Mouse (Mus musculus): ENCODE results near the gene Podxl. TPM values are rescaled to one million over a fixed set of nuclear protein-coding genes. Genes with fewer than 3 reads are reported as not detected.
A peak's percentile ranks its signal among the peaks of the same experiment; 100 is the strongest.

Gene Podxl
- polyA plus RNA-seq, 1 experiment from 2014 or later: 18.5 TPM

DNA sequence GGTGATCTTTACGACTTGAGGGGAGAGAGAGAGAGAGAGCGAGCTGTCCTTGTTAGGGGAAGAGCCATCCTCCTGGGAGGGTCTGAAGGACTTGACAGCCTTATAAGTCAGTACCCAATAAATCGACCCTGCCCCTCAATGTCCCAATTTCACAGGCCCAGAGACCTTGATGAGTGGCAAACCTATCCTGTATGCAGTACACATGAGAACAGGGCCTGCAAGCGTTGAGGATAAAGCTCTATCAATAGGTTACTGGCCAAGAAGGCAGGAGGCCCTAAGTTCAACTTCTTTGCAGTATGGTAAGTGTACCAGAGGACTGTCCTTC lies 33.3 kb upstream of the Podxl start:
- peak overlapping the region; percentile 20; the same call in 1 of the 2 replicates for H3K4me2 ChIP-seq (ENCODE audit: low read depth, low read length)
- 0 out of 2 replicates have a peak, but pooled peaks cover 3% of the 10 kb centered on the region for H3K9me3 ChIP-seq (replicated peaks; ENCODE audit: control insufficient read depth, low read length)
- peaks cover 24% of the 10 kb centered on the region for H3K4me1 ChIP-seq (ENCODE audit: control insufficient read depth, insufficient read depth, low read length)
- H3K27ac ChIP-seq (ENCODE audit: low read length): peak overlapping the region; percentile 65
- no peaks in the 10 kb centered on the region for H3K27me3 ChIP-seq (ENCODE audit: control insufficient read depth, insufficient read depth, low read length)
- no peaks in the 10 kb centered on the region for H3K36me3 ChIP-seq (ENCODE audit: control insufficient read depth, insufficient read depth, low read length)
- no peak overlapping the region for H3K4me3 ChIP-seq (replicated peaks; ENCODE audit: low read length)
- 32% methylated on average over 4 of the region's 4 CpGs for whole genome bisulfite sequencing
- no peak for ATAC-seq (ENCODE audit: insufficient read depth, low FRiP score)
- 0 out of 2 replicates have a peak overlapping the region, but pooled peaks have one; percentile 12 for H3K9ac ChIP-seq (ENCODE audit: low read length)

GRCm38 (mm10) chr6:31596346-31597135 lies 32.8 kb upstream of the Podxl start:
- Histone ChIP-seq H3K36me3 (ENCODE audit: control insufficient read depth, insufficient read depth, low read length) (no peaks in the 10 kb centered on the region), H3K4me1 (ENCODE audit: control insufficient read depth, insufficient read depth, low read length) (peaks cover 24% of the 10 kb centered on the region), H3K27me3 (ENCODE audit: control insufficient read depth, insufficient read depth, low read length) (no peaks in the 10 kb centered on the region), H3K27ac (ENCODE audit: low read length) (peak overlapping the region; percentile 65), H3K4me2 (ENCODE audit: low read depth, low read length) (peak overlapping the region; percentile 20; the same call in 1 of the 2 replicates), H3K9ac (ENCODE audit: low read length) (0 out of 2 replicates have a peak overlapping the region, but pooled peaks have one; percentile 12), H3K9me3 (replicated peaks; ENCODE audit: control insufficient read depth, low read length) (0 out of 2 replicates have a peak, but pooled peaks cover 3% of the 10 kb centered on the region), H3K4me3 (replicated peaks; ENCODE audit: low read length) (no peak overlapping the region)
- peak; percentile 71 for ATAC-seq (ENCODE audit: insufficient read depth, low FRiP score)
- WGBS: 20% methylated on average over 20 of the region's 20 CpGs

DNA sequence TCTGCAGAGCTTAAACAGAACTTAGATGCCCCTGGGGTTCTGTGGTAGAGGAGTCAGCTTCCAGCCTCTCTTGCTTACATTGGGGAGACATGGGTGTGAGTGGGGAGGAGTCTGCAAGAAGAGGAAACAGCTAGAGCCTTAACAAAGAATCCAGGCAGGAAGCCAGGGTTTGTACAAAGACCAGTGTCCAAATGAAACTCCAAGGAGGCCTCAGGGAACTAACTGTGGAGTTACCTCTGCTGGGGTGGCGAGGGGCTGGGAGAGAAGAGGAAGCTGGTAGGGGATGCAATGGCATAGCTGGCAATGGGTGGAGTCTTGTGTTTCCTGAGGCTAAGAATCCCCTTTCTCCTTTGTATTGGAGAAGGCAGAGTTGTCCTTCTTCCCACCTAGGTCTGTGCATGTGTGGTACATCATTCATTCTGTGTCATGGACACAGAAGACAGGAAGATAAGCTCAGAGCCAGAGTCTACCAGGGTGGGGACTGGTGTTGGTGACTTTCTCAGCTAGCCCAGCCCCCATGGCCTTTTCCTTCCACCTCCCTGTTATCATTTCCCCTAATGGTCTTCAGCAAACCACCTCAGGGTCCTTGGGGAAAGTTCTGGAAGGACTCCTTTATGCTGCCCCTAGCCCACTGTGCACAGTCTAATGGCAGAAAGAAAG lies 28.9 kb upstream of the Podxl start:
- H3K27ac ChIP-seq (ENCODE audit: low read length): peak overlapping the region; percentile 41
- ATAC-seq (ENCODE audit: insufficient read depth, low FRiP score): peak; percentile 33

DNA sequence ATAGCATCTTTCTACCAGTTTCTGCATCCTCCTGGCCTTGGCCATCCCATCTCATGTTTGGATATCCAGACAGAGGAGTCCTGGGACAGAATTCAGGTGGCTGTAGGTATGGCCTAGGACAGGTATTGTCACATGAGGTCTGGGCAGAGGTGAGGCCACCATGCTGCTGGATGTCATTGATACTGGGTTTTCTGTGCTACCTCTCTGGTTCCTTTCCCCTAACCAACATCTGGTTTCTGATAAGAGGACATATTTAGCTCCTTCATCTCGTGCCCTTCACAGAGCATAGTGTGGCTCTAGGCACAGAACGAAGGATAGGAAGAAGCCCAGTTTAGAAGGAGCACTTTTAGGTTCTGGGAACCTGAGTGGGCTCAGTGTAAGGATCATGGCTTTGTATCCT lies 28.3 kb upstream of the Podxl start:
- H3K4me3 ChIP-seq (replicated peaks; ENCODE audit: low read length): no peak overlapping the region
- no peak for ATAC-seq (ENCODE audit: insufficient read depth, low FRiP score)
- no peak overlapping the region for H3K9ac ChIP-seq (ENCODE audit: low read length)
- H3K27me3 ChIP-seq (ENCODE audit: control insufficient read depth, insufficient read depth, low read length): no peaks in the 10 kb centered on the region
- no peaks in the 10 kb centered on the region for H3K9me3 ChIP-seq (replicated peaks; ENCODE audit: control insufficient read depth, low read length)
- 78% methylated on average over 2 of the region's 2 CpGs for WGBS
- no peaks in the 10 kb centered on the region for H3K36me3 ChIP-seq (ENCODE audit: control insufficient read depth, insufficient read depth, low read length)
- no peak overlapping the region for H3K4me2 ChIP-seq (ENCODE audit: low read depth, low read length)
- no peak overlapping the region for H3K27ac ChIP-seq (ENCODE audit: low read length)
- peaks cover 15% of the 10 kb centered on the region for H3K4me1 ChIP-seq (ENCODE audit: control insufficient read depth, insufficient read depth, low read length)

More for the DNA sequence above, 28.9 kb upstream of the Podxl start:
- Histone ChIP-seq H3K9me3 (replicated peaks; ENCODE audit: control insufficient read depth, low read length) (no peaks in the 10 kb centered on the region), H3K4me3 (replicated peaks; ENCODE audit: low read length) (no peak overlapping the region), H3K27me3 (ENCODE audit: control insufficient read depth, insufficient read depth, low read length) (no peaks in the 10 kb centered on the region), H3K4me1 (ENCODE audit: control insufficient read depth, insufficient read depth, low read length) (peaks cover 20% of the 10 kb centered on the region), H3K4me2 (ENCODE audit: low read depth, low read length) (no peak overlapping the region), H3K9ac (ENCODE audit: low read length) (no peak overlapping the region), H3K36me3 (ENCODE audit: control insufficient read depth, insufficient read depth, low read length) (no peaks in the 10 kb centered on the region)
- 33% methylated on average over 1 of the region's 1 CpGs for WGBS

- 80% methylated on average over 3 of the region's 3 CpGs for WGBS
Observed at GRCm38 (mm10) chr6:31591676-31592075, 27.9 kb upstream of the Podxl start.

GRCm38 (mm10) chr6:31590754-31591153 lies 27.0 kb upstream of the Podxl start:
- no peaks in the 10 kb centered on the region for H3K9me3 ChIP-seq (replicated peaks; ENCODE audit: control insufficient read depth, low read length)
- H3K4me2 ChIP-seq (ENCODE audit: low read depth, low read length): no peak overlapping the region
- no peaks in the 10 kb centered on the region for H3K36me3 ChIP-seq (ENCODE audit: control insufficient read depth, insufficient read depth, low read length)
- 0 out of 2 replicates have a peak, but pooled peaks cover 6% of the 10 kb centered on the region for H3K4me1 ChIP-seq (ENCODE audit: control insufficient read depth, insufficient read depth, low read length)
- no peak overlapping the region for H3K4me3 ChIP-seq (replicated peaks; ENCODE audit: low read length)
- H3K9ac ChIP-seq (ENCODE audit: low read length): no peak overlapping the region
- no peak overlapping the region for H3K27ac ChIP-seq (ENCODE audit: low read length)
- no peaks in the 10 kb centered on the region for H3K27me3 ChIP-seq (ENCODE audit: control insufficient read depth, insufficient read depth, low read length)
- WGBS: 66% methylated on average over 2 of the region's 2 CpGs
- ATAC-seq (ENCODE audit: insufficient read depth, low FRiP score): no peak

More at GRCm38 (mm10) chr6:31591676-31592075, 27.9 kb upstream of the Podxl start:
- H3K4me2 ChIP-seq (ENCODE audit: low read depth, low read length): no peak overlapping the region
- H3K9me3 ChIP-seq (replicated peaks; ENCODE audit: control insufficient read depth, low read length): no peaks in the 10 kb centered on the region
- no peak for ATAC-seq (ENCODE audit: insufficient read depth, low FRiP score)
- H3K27me3 ChIP-seq (ENCODE audit: control insufficient read depth, insufficient read depth, low read length): no peaks in the 10 kb centered on the region
- peaks cover 10% of the 10 kb centered on the region for H3K4me1 ChIP-seq (ENCODE audit: control insufficient read depth, insufficient read depth, low read length)
- no peaks in the 10 kb centered on the region for H3K36me3 ChIP-seq (ENCODE audit: control insufficient read depth, insufficient read depth, low read length)
- H3K9ac ChIP-seq (ENCODE audit: low read length): no peak overlapping the region
- H3K4me3 ChIP-seq (replicated peaks; ENCODE audit: low read length): no peak overlapping the region
- H3K27ac ChIP-seq (ENCODE audit: low read length): no peak overlapping the region

GRCm38 (mm10) chr6:31589268-31589667 lies 25.5 kb upstream of the Podxl start:
- Histone ChIP-seq H3K4me2 (ENCODE audit: low read depth, low read length) (no peak overlapping the region), H3K4me3 (replicated peaks; ENCODE audit: low read length) (no peak overlapping the region), H3K9ac (ENCODE audit: low read length) (no peak overlapping the region), H3K27ac (ENCODE audit: low read length) (no peak overlapping the region), H3K27me3 (ENCODE audit: control insufficient read depth, insufficient read depth, low read length) (no peaks in the 10 kb centered on the region), H3K4me1 (ENCODE audit: control insufficient read depth, insufficient read depth, low read length) (0 out of 2 replicates have a peak, but pooled peaks cover 6% of the 10 kb centered on the region), H3K36me3 (ENCODE audit: control insufficient read depth, insufficient read depth, low read length) (no peaks in the 10 kb centered on the region), H3K9me3 (replicated peaks; ENCODE audit: control insufficient read depth, low read length) (no peaks in the 10 kb centered on the region)
- ATAC-seq (ENCODE audit: insufficient read depth, low FRiP score): no peak
- 73% methylated on average over 3 of the region's 3 CpGs for WGBS

DNA sequence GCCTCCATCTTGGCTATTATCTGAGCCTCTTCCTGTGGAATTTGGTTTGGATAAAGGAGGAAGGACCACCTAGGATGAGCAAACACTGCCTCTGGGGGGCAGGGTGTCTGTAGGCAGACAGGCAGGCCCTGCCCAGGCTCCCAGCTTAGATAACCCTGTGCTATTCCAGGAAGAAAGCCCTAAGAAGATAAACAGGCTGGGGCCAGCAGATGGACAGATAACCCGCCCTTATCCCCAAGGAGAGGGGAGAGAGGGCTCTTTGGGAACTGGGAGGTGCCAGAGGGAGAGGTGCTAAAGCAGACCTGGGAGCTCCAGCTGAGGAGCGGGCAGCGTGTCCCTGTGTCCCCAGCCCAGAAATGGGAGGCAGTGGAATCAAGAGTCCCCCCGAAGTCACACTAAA lies 23.9 kb upstream of the Podxl start:
- H3K4me2 ChIP-seq (ENCODE audit: low read depth, low read length): no peak overlapping the region
- ATAC-seq (ENCODE audit: insufficient read depth, low FRiP score): 0 out of 2 replicates have a peak, but pooled peaks have one; percentile 35
- H3K27ac ChIP-seq (ENCODE audit: low read length): no peak overlapping the region
- H3K9me3 ChIP-seq (replicated peaks; ENCODE audit: control insufficient read depth, low read length): no peaks in the 10 kb centered on the region
- H3K4me3 ChIP-seq (replicated peaks; ENCODE audit: low read length): no peak overlapping the region
- 40% methylated on average over 4 of the region's 4 CpGs for WGBS
- no peak overlapping the region for H3K9ac ChIP-seq (ENCODE audit: low read length)
- no peaks in the 10 kb centered on the region for H3K4me1 ChIP-seq (ENCODE audit: control insufficient read depth, insufficient read depth, low read length)
- H3K36me3 ChIP-seq (ENCODE audit: control insufficient read depth, insufficient read depth, low read length): no peaks in the 10 kb centered on the region
- no peaks in the 10 kb centered on the region for H3K27me3 ChIP-seq (ENCODE audit: control insufficient read depth, insufficient read depth, low read length)

GRCm38 (mm10) chr6:31586127-31586526 lies 22.3 kb upstream of the Podxl start:
- no peak for ATAC-seq (ENCODE audit: insufficient read depth, low FRiP score)
- 58% methylated on average over 2 of the region's 2 CpGs for WGBS
- no peaks in the 10 kb centered on the region for H3K27me3 ChIP-seq (ENCODE audit: control insufficient read depth, insufficient read depth, low read length)
- H3K4me1 ChIP-seq (ENCODE audit: control insufficient read depth, insufficient read depth, low read length): no peaks in the 10 kb centered on the region
- no peak overlapping the region for H3K27ac ChIP-seq (ENCODE audit: low read length)
- no peaks in the 10 kb centered on the region for H3K36me3 ChIP-seq (ENCODE audit: control insufficient read depth, insufficient read depth, low read length)
- no peak overlapping the region for H3K4me2 ChIP-seq (ENCODE audit: low read depth, low read length)
- no peak overlapping the region for H3K9ac ChIP-seq (ENCODE audit: low read length)
- H3K9me3 ChIP-seq (replicated peaks; ENCODE audit: control insufficient read depth, low read length): no peaks in the 10 kb centered on the region
- H3K4me3 ChIP-seq (replicated peaks; ENCODE audit: low read length): no peak overlapping the region

Data from stomach, embryonic 16.5 days (tissue).